Mouse (Mus musculus) urinary bladder, adult 18-20 months (tissue): Measurements from ENCODE around the gene Olfr164.

Source experiments
- DNase-seq, 2 experiments: peaks; one replicate each; pipeline ENCODE4 v3.0.0; 2022; ENCODE audit warnings: low spot score in 2 of 2, mixed read lengths in 2 of 2

Olfr164 gene

GRCm38 (mm10) chr16:19313964-19314363 is at the start of gene Olfr164:
Gene Olfr164, minus strand, starts transcription at chr16:19314064.
- no peak for DNase-seq

- DNase-seq = no peak
Observed at GRCm38 (mm10) chr16:19349111-19349510, 35.2 kb upstream of the Olfr164 start.

- DNase-seq = no peak
Observed at GRCm38 (mm10) chr16:19263235-19263634, 50.6 kb downstream of the Olfr164 start.

- DNase-seq = no peak
Observed at GRCm38 (mm10) chr16:19260780-19261179, 53.1 kb downstream of the Olfr164 start.

- DNase-seq = no peak
Observed at GRCm38 (mm10) chr16:19245835-19246234, 68.0 kb downstream of the Olfr164 start.

- no peak for DNase-seq
Observed at GRCm38 (mm10) chr16:19241539-19242025, 72.3 kb downstream of the Olfr164 start.

- DNase-seq = no peak
Observed at GRCm38 (mm10) chr16:19240792-19241538, 72.9 kb downstream of the Olfr164 start.

GRCm38 (mm10) chr16:19236719-19237118 is 77.1 kb downstream of the Olfr164 start:
- DNase-seq = no peak
